8 mouse cellular contexts compared by ENCODE assay signal in genomic region chr5:3197952-3198841, GRCm38 (mm10).
DNase-seq lines count a peak whose midpoint lies in the region; ATAC-seq lines count a peak whose summit lies in the region.

No protein-coding gene starts in this region.

- no peak overlapping the region for H3K4me2 ChIP-seq in neural tube, embryonic 15.5 days
- H3K4me2 ChIP-seq in liver, embryonic 12.5 days, result peak overlapping the region; percentile 32; the same call in 1 of the 2 replicates

- H3K4me3 ChIP-seq in neural tube, embryonic 15.5 days (replicated peaks), result no peak overlapping the region
- no peak overlapping the region for H3K4me3 ChIP-seq in liver, embryonic 12.5 days

- intact Hi-C loops in heart, postnatal 36 days (cut with DNase I), result loop anchor here (2.0 to 5.0 kb wide), 2 partner anchors 46 to 143 kb away; partner anchors contain the start of gene Cdk6

- 62% methylated on average over 16 of the region's 16 CpGs for WGBS in neural tube, embryonic 15.5 days
- 22% methylated on average over 16 of the region's 16 CpGs for WGBS in liver, embryonic 12.5 days (ENCODE audit: insufficient replicate concordance)

- H3K4me1 ChIP-seq in neural tube, embryonic 15.5 days, result no peaks in the 10 kb centered on the region
- peaks cover 16% of the 10 kb centered on the region for H3K4me1 ChIP-seq in liver, embryonic 12.5 days

- H3K9me3 ChIP-seq in neural tube, embryonic 15.5 days (replicated peaks), result no peaks in the 10 kb centered on the region
- H3K9me3 ChIP-seq in liver, embryonic 12.5 days (replicated peaks), result no peaks in the 10 kb centered on the region

- H3K27ac ChIP-seq in neural tube, embryonic 15.5 days (replicated peaks), result no peak overlapping the region
- 0 out of 2 replicates have a peak overlapping the region, but pooled peaks have one; percentile 7 for H3K27ac ChIP-seq in liver, embryonic 12.5 days

- no peaks in the 10 kb centered on the region for H3K27me3 ChIP-seq in neural tube, embryonic 15.5 days (replicated peaks)
- no peaks in the 10 kb centered on the region for H3K27me3 ChIP-seq in liver, embryonic 12.5 days (replicated peaks)

- no peaks in the 10 kb centered on the region for H3K36me3 ChIP-seq in neural tube, embryonic 15.5 days
- no peaks in the 10 kb centered on the region for H3K36me3 ChIP-seq in liver, embryonic 12.5 days

- peak; percentile 18 for DNase-seq in neural tube, embryonic 10.5 days (ENCODE audit: extremely low spot score, low spot score)
- DNase-seq in embryo, embryonic 11.5 days (ENCODE audit: low read depth, low spot score), result peak; percentile 4
- peak; percentile 42 to 62 for DNase-seq in heart, postnatal 36 days
- peak; percentile 12 for DNase-seq in ovary, adult 18-20 months (ENCODE audit: low spot score)
- no peak for DNase-seq in frontal cortex, postnatal 25 days (ENCODE audit: low spot score in 2 of 2)
- DNase-seq in left cerebral cortex, adult 18-20 months (ENCODE audit: low spot score in 2 of 2), result no peak

- H3K9ac ChIP-seq in neural tube, embryonic 15.5 days (replicated peaks), result no peak overlapping the region
- H3K9ac ChIP-seq in liver, embryonic 12.5 days, result no peak overlapping the region

- no peak for ATAC-seq in neural tube, embryonic 15.5 days (ENCODE audit: low FRiP score)
- ATAC-seq in liver, embryonic 12.5 days, result peak; percentile 72

Comparison
In these comparisons a context has a peak if more than half of its experiments do, and no peak if none do; other contexts are left out.
1. DNase-seq: peak in neural tube, embryonic 10.5 days (single experiment), embryo, embryonic 11.5 days (single experiment), heart, postnatal 36 days (2 of 2) and ovary, adult 18-20 months (single experiment); none in frontal cortex, postnatal 25 days (0 of 2) and left cerebral cortex, adult 18-20 months (0 of 2).